Mouse (Mus musculus) natural killer cell, adult 2 months (primary cell): ENCODE data around the gene Ost4.
A peak's percentile ranks its signal among the peaks of the same experiment; 100 is the strongest.

ENCODE experiments used
- DNase-seq, 2 experiments: peaks; one replicate each; pipeline ENCODE4 v3.0.0; 2022; ENCODE audit warnings: low spot score in 2 of 2

Ost4 gene

GRCm38 (mm10) chr5:30907413-30908059 lies at the start of gene Ost4:
Gene Ost4 (minus strand): TSS chr5:30907788.
- DNase-seq: peak; percentile 96 to 97

- no peak for DNase-seq
These were observed 48.2 kb upstream of the Ost4 start for GRCm38 (mm10) chr5:30955751-30956150.

- no peak for DNase-seq
These were observed 47.0 kb upstream of the Ost4 start for GRCm38 (mm10) chr5:30954556-30954955.

GRCm38 (mm10) chr5:30954065-30954464 lies 46.5 kb upstream of the Ost4 start:
- DNase-seq: no peak

- no peak for DNase-seq
These were observed 45.0 kb upstream of the Ost4 start for GRCm38 (mm10) chr5:30952551-30952950.

- DNase-seq: no peak
These were observed 44.1 kb upstream of the Ost4 start for GRCm38 (mm10) chr5:30951706-30952105.

GRCm38 (mm10) chr5:30950922-30951321 lies 43.3 kb upstream of the Ost4 start:
- DNase-seq: no peak

GRCm38 (mm10) chr5:30950451-30950850 lies 42.9 kb upstream of the Ost4 start:
- no peak for DNase-seq

GRCm38 (mm10) chr5:30949654-30950326 lies 42.2 kb upstream of the Ost4 start:
- peak; percentile 72 to 81 for DNase-seq

- DNase-seq: no peak
These were observed 41.0 kb upstream of the Ost4 start for GRCm38 (mm10) chr5:30948620-30949019.

GRCm38 (mm10) chr5:30944956-30945781 lies 37.6 kb upstream of the Ost4 start, which contains the start of gene Cgref1:
Gene Cgref1 (minus strand): TSS chr5:30945591.
- DNase-seq: no peak

GRCm38 (mm10) chr5:30944344-30944743 lies 36.8 kb upstream of the Ost4 start:
- no peak for DNase-seq

- DNase-seq: no peak
These were observed 35.4 kb upstream of the Ost4 start for GRCm38 (mm10) chr5:30943004-30943403.

- no peak for DNase-seq
These were observed 27.3 kb upstream of the Ost4 start for GRCm38 (mm10) chr5:30934725-30935461.

- DNase-seq: no peak
These were observed 26.1 kb upstream of the Ost4 start for GRCm38 (mm10) chr5:30933705-30934104.

- no peak for DNase-seq
These were observed 23.8 kb upstream of the Ost4 start for GRCm38 (mm10) chr5:30931378-30931777.

GRCm38 (mm10) chr5:30930846-30931245 lies 23.3 kb upstream of the Ost4 start:
- no peak for DNase-seq

GRCm38 (mm10) chr5:30930121-30930520 lies 22.5 kb upstream of the Ost4 start:
- peak; percentile 35 to 58 for DNase-seq

GRCm38 (mm10) chr5:30927945-30928529 lies 20.4 kb upstream of the Ost4 start:
- DNase-seq: no peak

- no peak for DNase-seq
These were observed 18.5 kb upstream of the Ost4 start for GRCm38 (mm10) chr5:30926073-30926472.

- no peak for DNase-seq
These were observed 17.6 kb upstream of the Ost4 start for GRCm38 (mm10) chr5:30925217-30925616.
